Mouse (Mus musculus) CH12.LX (cell line): ENCODE measurements at regions not wholly inside any gene's neighbourhood (a gene's known extent, or its start where the extent isn't known, plus 50 kb on each side); places are given as distances from the start of the nearest gene placed in this dataset.

Experiments used
- DNase-seq: peaks from one replicate; pipeline ENCODE4 v3.0.0-alpha.2; 2013; ENCODE audit errors: extremely low read depth
- H3K27ac ChIP-seq: 2 replicates; pipeline ENCODE4 v1.5.1; 2012; ENCODE audit warnings: low read depth, mild to moderate bottlenecking, control low read depth, moderate library complexity; ENCODE audit not compliant: insufficient read depth
- H3K27me3 ChIP-seq: replicated peaks from 2 replicates; pipeline ENCODE3; 2012; ENCODE audit warnings: inconsistent platforms
- H3K36me3 ChIP-seq, 2 experiments: replicated peaks in 1 of 2; 2 replicates each; pipeline versions ENCODE3 to v1.6.1; 2012; ENCODE audit warnings: inconsistent platforms in 1 of 2, low read length in 1 of 2, mild to moderate bottlenecking in 1 of 2, mixed read lengths in 1 of 2, moderate library complexity in 1 of 2; ENCODE audit not compliant: control insufficient read depth in 1 of 2, insufficient read depth in 1 of 2
- H3K4me1 ChIP-seq, 2 experiments: 2 replicates each; pipeline ENCODE4 v1.6.1; 2012; ENCODE audit warnings: inconsistent platforms in 1 of 2, moderate library complexity in 1 of 2; ENCODE audit not compliant: insufficient read depth in 2 of 2, control insufficient read depth in 1 of 2
- H3K4me2 ChIP-seq: 2 replicates; pipeline ENCODE4 v1.6.1; 2012; ENCODE audit warnings: low read depth, mild to moderate bottlenecking, control low read depth; ENCODE audit not compliant: poor library complexity, insufficient read depth, severe bottlenecking
- H3K4me3 ChIP-seq, 3 experiments: fragments of 150-350 bp in 1 of 3; sonication (generic) in 1 of 3; replicated peaks in 1 of 3; 2 replicates each; pipeline versions ENCODE3 to v1.5.1; 2011 to 2012; ENCODE audit warnings: low read depth in 2 of 3, low read length in 2 of 3, mild to moderate bottlenecking in 2 of 3, moderate library complexity in 2 of 3, control low read depth in 1 of 3, improper control_type of control experiment in 1 of 3, inconsistent platforms in 1 of 3, mixed read lengths in 1 of 3; ENCODE audit not compliant: poor library complexity in 1 of 3
- H3K79me2 ChIP-seq: replicated peaks from 2 replicates; pipeline ENCODE4 v1.6.1; 2012; ENCODE audit warnings: mild to moderate bottlenecking, moderate library complexity; ENCODE audit not compliant: control insufficient read depth, poor library complexity, insufficient read depth, severe bottlenecking; ENCODE audit errors: extremely low read depth
- H3K9ac ChIP-seq: 2 replicates; pipeline ENCODE4 v1.6.1; 2012; ENCODE audit warnings: low read depth, mild to moderate bottlenecking, control low read depth, moderate library complexity; ENCODE audit not compliant: insufficient read depth
- H3K9me3 ChIP-seq: replicated peaks from 2 replicates; pipeline ENCODE3; 2012; ENCODE audit warnings: low read length, inconsistent platforms, mixed read lengths
- BHLHE40 ChIP-seq: IDR thresholded peaks from 2 replicates; pipeline ENCODE4 v1.6.1; 2011; ENCODE audit warnings: mild to moderate bottlenecking, low read depth, low read length, improper control_type of control experiment
- CHD2 ChIP-seq: IDR thresholded peaks from 2 replicates; pipeline ENCODE4 v1.6.1; 2011; ENCODE audit warnings: low read length, improper control_type of control experiment
- CTCF ChIP-seq, 2 experiments: IDR thresholded peaks in 1 of 2; conservative IDR thresholded peaks in 1 of 2; 2 replicates each; pipeline ENCODE4 v1.5.1; 2011 to 2012; ENCODE audit warnings: low read depth in 2 of 2, low read length in 2 of 2, improper control_type of control experiment in 1 of 2, inconsistent platforms in 1 of 2, mild to moderate bottlenecking in 1 of 2, moderate library complexity in 1 of 2
- ELF1 ChIP-seq: IDR thresholded peaks from 2 replicates; pipeline ENCODE4 v1.6.1; 2014; ENCODE audit warnings: low read depth, mild to moderate bottlenecking, inconsistent platforms, low read length, improper control_type of control experiment
- EP300 ChIP-seq: IDR thresholded peaks from 2 replicates; pipeline ENCODE4 v1.6.1; 2011; ENCODE audit warnings: low read length, improper control_type of control experiment
- ETS1 ChIP-seq: conservative IDR thresholded peaks from 2 replicates; pipeline ENCODE4 v1.6.1; 2012; ENCODE audit warnings: low read depth, mild to moderate bottlenecking, inconsistent platforms, low read length, improper control_type of control experiment, moderate library complexity
- GABPA ChIP-seq: IDR thresholded peaks from 2 replicates; pipeline ENCODE4 v1.6.1; 2012; ENCODE audit warnings: low read depth, low read length, improper control_type of control experiment, inconsistent platforms; ENCODE audit not compliant: insufficient replicate concordance
- IRF4 ChIP-seq: IDR thresholded peaks from 2 replicates; pipeline ENCODE4 v1.6.1; 2014; ENCODE audit warnings: low read depth, mild to moderate bottlenecking, inconsistent platforms, low read length, improper control_type of control experiment
- JUN ChIP-seq: IDR thresholded peaks from 2 replicates; pipeline ENCODE4 v1.6.1; 2011; ENCODE audit warnings: low read depth, mild to moderate bottlenecking, low read length, improper control_type of control experiment, moderate library complexity; ENCODE audit not compliant: insufficient read depth
- JUND ChIP-seq: conservative IDR thresholded peaks from 2 replicates; pipeline ENCODE4 v1.6.1; 2011; ENCODE audit warnings: low read depth, low read length, improper control_type of control experiment
- MAFK ChIP-seq: IDR thresholded peaks from 2 replicates; pipeline ENCODE4 v1.6.1; 2011; ENCODE audit warnings: low read length, improper control_type of control experiment; ENCODE audit not compliant: insufficient replicate concordance
- MAX ChIP-seq: IDR thresholded peaks from 2 replicates; pipeline ENCODE4 v1.6.1; 2011; ENCODE audit warnings: low read length, improper control_type of control experiment
- MEF2A ChIP-seq: IDR thresholded peaks from 2 replicates; pipeline ENCODE4 v1.6.1; 2014; ENCODE audit warnings: low read depth, mild to moderate bottlenecking, inconsistent platforms, low read length, improper control_type of control experiment, borderline replicate concordance
- MXI1 ChIP-seq: IDR thresholded peaks from 2 replicates; pipeline ENCODE4 v1.6.1; 2011; ENCODE audit warnings: mild to moderate bottlenecking, low read depth, low read length, improper control_type of control experiment
- MYC ChIP-seq: IDR thresholded peaks from 2 replicates; pipeline ENCODE4 v1.6.1; 2011; ENCODE audit warnings: low read depth, mild to moderate bottlenecking, improper control_type of control experiment, low read length
- NELFE ChIP-seq: IDR thresholded peaks from 2 replicates; pipeline ENCODE4 v1.6.1; 2011; ENCODE audit warnings: low read depth, low read length, improper control_type of control experiment
- NRF1 ChIP-seq: IDR thresholded peaks from 2 replicates; pipeline ENCODE4 v1.6.1; 2014; ENCODE audit warnings: low read depth, mild to moderate bottlenecking, inconsistent platforms, low read length, improper control_type of control experiment, moderate library complexity
- PAX5 ChIP-seq: IDR thresholded peaks from 2 replicates; pipeline ENCODE4 v1.6.1; 2012; ENCODE audit warnings: low read length, inconsistent platforms, mixed read lengths
- POLR2A ChIP-seq: IDR thresholded peaks from 2 replicates; pipeline ENCODE4 v1.6.1; 2011; ENCODE audit warnings: low read depth, mild to moderate bottlenecking, improper control_type of control experiment, low read length
- POLR2AphosphoS2 ChIP-seq: IDR thresholded peaks from 2 replicates; pipeline ENCODE4 v1.6.1; 2011; ENCODE audit warnings: low read depth, low read length, improper control_type of control experiment
- RAD21 ChIP-seq: IDR thresholded peaks from 2 replicates; pipeline ENCODE4 v1.6.1; 2011; ENCODE audit warnings: low read depth, mild to moderate bottlenecking, low read length, improper control_type of control experiment, moderate library complexity
- SIN3A ChIP-seq: IDR thresholded peaks from 2 replicates; pipeline ENCODE4 v1.6.1; 2012; ENCODE audit warnings: low read length, improper control_type of control experiment, inconsistent platforms
- SMC3 ChIP-seq: IDR thresholded peaks from 2 replicates; pipeline ENCODE4 v1.6.1; 2011; ENCODE audit warnings: low read depth, low read length, improper control_type of control experiment
- TBP ChIP-seq: conservative IDR thresholded peaks from 2 replicates; pipeline ENCODE4 v1.6.1; 2011; ENCODE audit warnings: low read depth, low read length, improper control_type of control experiment
- TCF12 ChIP-seq: IDR thresholded peaks from 2 replicates; pipeline ENCODE4 v1.6.1; 2014; ENCODE audit warnings: low read depth, mild to moderate bottlenecking, inconsistent platforms, low read length, improper control_type of control experiment
- UBTF ChIP-seq: IDR thresholded peaks from 2 replicates; pipeline ENCODE4 v1.6.1; 2012; ENCODE audit warnings: low read depth, mild to moderate bottlenecking, inconsistent platforms, low read length, improper control_type of control experiment, moderate library complexity
- USF2 ChIP-seq: conservative IDR thresholded peaks from 2 replicates; pipeline ENCODE4 v1.6.1; 2011; ENCODE audit warnings: low read depth, low read length, improper control_type of control experiment
- ZKSCAN1 ChIP-seq: IDR thresholded peaks from 2 replicates; pipeline ENCODE4 v1.6.1; 2012; ENCODE audit warnings: low read depth, inconsistent platforms, low read length, improper control_type of control experiment, borderline replicate concordance
- ZMIZ1 ChIP-seq: IDR thresholded peaks from 2 replicates; pipeline ENCODE4 v1.6.1; 2012; ENCODE audit warnings: low read depth, mild to moderate bottlenecking, inconsistent platforms, low read length, improper control_type of control experiment
- dilution Hi-C: fragments of 300-500 bp; cut with MboI; formaldehyde crosslinking; loops from 2 replicates; pipeline ENCODE4 v1.14.3; 2020; ENCODE audit warnings: low sequenced_read_pairs; ENCODE audit not compliant: extremely low pct_unique_long_range_greater_than_20kb, extremely low pct_ligation_motif_present
- in situ Hi-C: fragments of 300-500 bp; cut with MboI; formaldehyde crosslinking; loops from 3 replicates; pipeline ENCODE4 v1.14.3; 2019; ENCODE audit warnings: low sequenced_read_pairs, low pct_ligation_motif_present, low pct_unique_long_range_greater_than_20kb, mixed read lengths

DNA sequence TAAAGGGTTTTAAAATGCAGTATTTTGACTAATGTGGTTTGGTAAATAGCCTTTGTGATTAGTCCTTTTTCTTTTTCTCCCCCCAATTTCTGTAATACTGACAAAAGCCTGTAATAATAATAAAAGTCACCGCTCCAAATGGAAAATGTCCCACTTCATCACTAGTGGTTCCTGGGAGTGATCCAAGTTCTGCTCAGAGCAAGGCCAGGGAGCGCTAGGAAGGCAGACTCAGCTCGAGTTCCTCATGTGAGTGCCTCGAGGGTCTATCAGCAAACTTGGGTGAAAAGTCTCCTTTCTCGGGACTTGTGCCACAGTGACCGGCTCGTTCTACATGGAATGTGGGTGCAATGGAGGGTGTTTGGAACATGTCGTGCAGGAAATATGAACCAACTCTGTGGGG, 363.4 kb upstream of the Nr2f2 start:
- H3K36me3 ChIP-seq, result no peaks in the 10 kb centered on the region
- dilution Hi-C loops, result no loop called here
- TF ChIP-seq TBP (no peak), JUN (no peak), SIN3A (no peak), MYC (no peak), MAFK (no peak), EP300 (no peak), CTCF (conservative IDR thresholded peaks at IDR 0.05 in 1 of 2, IDR thresholded peaks at IDR 0.05 in 1 of 2; ENCODE audit: low read depth in 2 of 2, low read length in 2 of 2) (no peak), BHLHE40 (no peak), IRF4 (no peak), ETS1 (no peak), RAD21 (no peak), MXI1 (no peak), MEF2A (no peak), SMC3 (no peak), CHD2 (no peak), TCF12 (no peak)
- in situ Hi-C loops, result no loop called here
- H3K79me2 ChIP-seq, result no peaks in the 10 kb centered on the region
- no peak for DNase-seq
- peaks cover 56% of the 10 kb centered on the region for H3K9me3 ChIP-seq
- no peaks in the 10 kb centered on the region for H3K27me3 ChIP-seq
- no peak overlapping the region for H3K9ac ChIP-seq
- no peak overlapping the region for H3K4me3 ChIP-seq
- no peak overlapping the region for H3K4me2 ChIP-seq
- no peak overlapping the region for H3K27ac ChIP-seq
- H3K4me1 ChIP-seq, result no peaks in the 10 kb centered on the region

GRCm38 (mm10) chr7:70718149-70718765, 351.7 kb upstream of the Nr2f2 start:
- Histone ChIP-seq H3K4me2 (no peak overlapping the region), H3K27ac (no peak overlapping the region), H3K36me3 (no peaks in the 10 kb centered on the region), H3K9ac (no peak overlapping the region), H3K79me2 (no peaks in the 10 kb centered on the region), H3K27me3 (no peaks in the 10 kb centered on the region), H3K4me1 (no peaks in the 10 kb centered on the region), H3K4me3 (no peak overlapping the region), H3K9me3 (peaks cover 68% of the 10 kb centered on the region)
- no peak for DNase-seq
- TF ChIP-seq TBP (no peak), GABPA (no peak), UBTF (no peak), USF2 (no peak), MXI1 (no peak), POLR2AphosphoS2 (no peak), IRF4 (no peak), NRF1 (no peak), POLR2A (no peak), ZKSCAN1 (no peak), EP300 (no peak), PAX5 (no peak), RAD21 (no peak), SIN3A (no peak), NELFE (no peak), ZMIZ1 (no peak), JUND (no peak), MEF2A (no peak), MAX (no peak), ELF1 (no peak)
- dilution Hi-C loops, result no loop called here
- in situ Hi-C loops, result no loop called here
